In the genomic region with DNA sequence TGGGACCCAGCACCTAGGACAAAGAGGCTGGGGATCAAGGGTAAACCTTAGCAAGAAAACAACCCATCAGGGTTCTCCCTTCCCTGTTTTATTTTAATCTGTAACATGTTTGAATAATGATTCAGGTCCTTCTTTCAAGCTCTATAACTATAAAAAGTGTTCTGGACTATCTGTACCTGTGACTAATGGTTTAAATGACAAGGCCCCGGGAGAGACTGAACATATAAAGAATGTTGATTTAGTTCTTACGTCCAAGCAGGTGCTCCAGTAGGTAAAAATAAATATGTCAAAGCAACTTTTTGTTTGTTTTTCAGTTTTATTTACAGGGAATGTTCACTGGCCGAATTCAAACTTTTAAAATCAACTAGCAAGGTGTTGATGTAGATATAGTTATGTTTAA, we compare ENCODE assay signal across 35 mouse cellular contexts.
"Had no signal": no experiment of that assay in that cellular context is flagged by ENCODE, and none has a peak within 500 bp of the region (broad histone marks: within the 10 kb centered on the region; RNA-seq: fewer than 3 reads in every experiment).

No protein-coding gene starts in this region.

- H3K4me2 ChIP-seq: heart, embryonic 11.5 days; heart, embryonic 12.5 days; heart, embryonic 15.5 days; hindbrain, embryonic 12.5 days; hindbrain, embryonic 13.5 days; hindbrain, embryonic 14.5 days; hindbrain, embryonic 15.5 days; intestine, embryonic 15.5 days; kidney, embryonic 15.5 days had no signal

- H3K4me1 ChIP-seq: intestine, embryonic 15.5 days had no signal

- H3K9me3 ChIP-seq: heart, embryonic 10.5 days; heart, embryonic 12.5 days; heart, embryonic 13.5 days; heart, embryonic 15.5 days; hindbrain, embryonic 10.5 days; hindbrain, embryonic 12.5 days; hindbrain, embryonic 13.5 days; hindbrain, embryonic 15.5 days; intestine, embryonic 15.5 days; kidney, embryonic 15.5 days had no signal

- DNase-seq: heart, postnatal 10 days; heart, postnatal 14 days; heart, postnatal 36 days; heart, postnatal 4 days; kidney, adult 11 months; kidney, adult 18-20 months; kidney, adult 2 months; kidney, adult 8-10 months; kidney, adult 9 months; kidney, postnatal 10 days; kidney, postnatal 14 days; kidney, postnatal 25 days; kidney, postnatal 36 days; kidney, postnatal 4 days; layer of hippocampus, adult 9-11 months; layer of hippocampus, postnatal 36 days had no signal

- H3K27ac ChIP-seq: heart, embryonic 13.5 days; hindbrain, embryonic 10.5 days; hindbrain, embryonic 12.5 days; hindbrain, embryonic 13.5 days; hindbrain, embryonic 14.5 days; hindbrain, embryonic 15.5 days; hindbrain, postnatal 0 days; intestine, embryonic 15.5 days; kidney, embryonic 15.5 days; kidney, postnatal 0 days; layer of hippocampus, adult 2 months had no signal

- ATAC-seq: hindbrain, embryonic 16.5 days; hindbrain, postnatal 0 days; inflammation-experienced regulatory T-cells, adult 6 months; intestine, embryonic 15.5 days; intestine, embryonic 16.5 days; intestine, postnatal 0 days had no signal

- H3K9ac ChIP-seq: heart, embryonic 12.5 days; heart, embryonic 13.5 days; heart, embryonic 15.5 days; hindbrain, embryonic 12.5 days; hindbrain, embryonic 13.5 days; hindbrain, embryonic 14.5 days; hindbrain, embryonic 15.5 days; intestine, embryonic 15.5 days; kidney, embryonic 15.5 days had no signal

- H3K27me3 ChIP-seq: heart, embryonic 12.5 days; heart, embryonic 13.5 days; heart, embryonic 15.5 days; hindbrain, embryonic 12.5 days; hindbrain, embryonic 13.5 days; hindbrain, embryonic 15.5 days; intestine, embryonic 15.5 days; kidney, embryonic 15.5 days had no signal

- H3K36me3 ChIP-seq: heart, embryonic 10.5 days; heart, embryonic 12.5 days; heart, embryonic 13.5 days; heart, embryonic 15.5 days; hindbrain, embryonic 10.5 days; hindbrain, embryonic 12.5 days; hindbrain, embryonic 13.5 days; hindbrain, embryonic 15.5 days; intestine, embryonic 15.5 days; kidney, embryonic 15.5 days had no signal

- H3K4me3 ChIP-seq: heart, embryonic 10.5 days; heart, embryonic 12.5 days; heart, embryonic 13.5 days; heart, embryonic 15.5 days; hindbrain, embryonic 10.5 days; hindbrain, embryonic 12.5 days; hindbrain, embryonic 13.5 days; hindbrain, embryonic 15.5 days; intestine, embryonic 15.5 days; kidney, embryonic 15.5 days; layer of hippocampus, adult 2 months had no signal
